Mouse (Mus musculus) cerebellum, postnatal 4 days (tissue): Measurements from ENCODE around the gene Ano8.

ENCODE experiments used
- DNase-seq, 2 experiments: peaks; one replicate each; pipeline ENCODE4 v3.0.0; 2022; ENCODE audit warnings: low spot score in 2 of 2, mixed read lengths in 1 of 2

The Ano8 gene

DNA sequence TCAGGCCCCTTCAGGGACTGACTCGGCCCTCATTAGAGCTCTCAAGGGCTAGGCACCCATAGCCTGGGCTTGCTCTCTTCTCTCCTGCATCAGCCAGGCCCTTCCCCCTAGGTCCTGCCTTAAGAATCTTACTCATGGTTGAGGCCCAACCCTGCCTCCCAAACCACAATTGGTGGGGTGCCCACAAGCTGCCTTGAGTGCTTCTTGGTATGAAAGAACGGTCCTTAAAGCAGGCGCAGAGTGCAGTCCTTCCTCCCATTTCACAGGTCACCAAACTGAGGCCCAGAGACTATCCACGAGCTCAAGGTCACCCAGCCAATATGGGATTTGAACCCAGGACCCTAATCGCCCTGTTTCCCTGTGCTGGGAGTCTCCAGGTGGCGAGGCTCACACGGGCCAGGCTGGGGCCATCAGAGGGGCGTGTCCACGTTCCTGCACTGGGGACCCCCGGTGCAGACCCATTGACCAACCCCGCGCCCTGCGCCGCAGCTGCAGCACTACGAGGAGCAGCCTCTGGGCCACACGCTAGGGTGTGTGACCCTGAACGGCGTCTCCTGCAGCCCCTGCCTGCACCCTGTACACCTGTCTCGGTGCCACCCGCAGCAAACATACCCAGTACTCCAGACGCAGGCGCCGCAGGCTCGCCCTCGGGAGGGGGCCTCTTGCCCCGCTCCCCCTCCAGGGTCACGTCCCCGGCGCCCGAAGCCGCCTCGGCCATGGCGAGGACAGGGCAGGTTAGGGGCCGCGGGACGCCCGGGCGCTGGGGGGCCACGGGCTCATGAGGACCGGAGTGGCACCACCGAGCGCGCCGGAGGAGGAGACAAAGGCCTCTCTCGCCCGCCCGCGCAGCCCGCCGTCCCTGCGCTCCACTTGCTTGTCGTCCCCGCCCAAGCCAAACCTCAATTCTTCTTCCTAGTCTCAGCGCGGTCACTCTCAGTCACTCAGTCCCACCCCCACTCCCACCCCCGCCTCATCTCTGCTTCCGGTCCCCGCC is at the start of gene Ano8:
Gene Ano8, minus strand, starts transcription at position 822 of the 994 bp plus-strand sequence.
- DNase-seq, result peak; percentile 70 to 81

- DNase-seq, result no peak
These were observed 48.6 kb upstream of the Ano8 start for GRCm38 (mm10) chr8:71534263-71534810.

- DNase-seq, result peak in 1 of 2 experiments; percentile 21
These were observed 45.1 kb upstream of the Ano8 start for GRCm38 (mm10) chr8:71530735-71531467.

GRCm38 (mm10) chr8:71528362-71529073 is 42.8 kb upstream of the Ano8 start:
- no peak for DNase-seq

GRCm38 (mm10) chr8:71527162-71527870 is 41.6 kb upstream of the Ano8 start:
- no peak for DNase-seq

GRCm38 (mm10) chr8:71526272-71526671 is 40.5 kb upstream of the Ano8 start:
- DNase-seq, result no peak

GRCm38 (mm10) chr8:71525226-71526050 is 39.7 kb upstream of the Ano8 start, which contains the start of gene Ccdc194:
Gene Ccdc194 (minus strand): TSS chr8:71525711.
- DNase-seq, result no peak

- DNase-seq, result peak; percentile 90 to 97
These were observed 35.9 kb upstream of the Ano8 start for GRCm38 (mm10) chr8:71521634-71522033.

- DNase-seq, result peak in 1 of 2 experiments; percentile 66
These were observed 33.5 kb upstream of the Ano8 start for GRCm38 (mm10) chr8:71519037-71519825.

DNA sequence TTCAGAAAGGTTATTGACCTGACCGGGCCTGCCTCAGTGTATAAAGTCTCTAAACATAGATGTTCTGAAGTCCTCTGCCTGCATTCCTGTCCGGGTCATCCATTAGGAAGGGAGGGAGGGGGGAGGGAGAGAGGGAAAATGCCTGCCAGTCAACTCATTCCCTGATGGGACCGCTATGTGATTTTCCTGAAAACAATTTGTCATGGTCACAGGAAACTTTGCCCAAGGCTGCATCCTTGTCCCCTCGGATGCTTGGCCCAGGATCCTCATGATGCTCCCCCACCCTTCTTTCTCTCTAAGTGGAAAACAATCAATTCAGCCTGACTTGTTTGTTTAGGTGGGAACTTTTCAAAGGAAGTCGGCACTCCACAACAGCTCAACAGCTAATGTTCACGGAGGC is 31.0 kb upstream of the Ano8 start:
- DNase-seq, result no peak

DNA sequence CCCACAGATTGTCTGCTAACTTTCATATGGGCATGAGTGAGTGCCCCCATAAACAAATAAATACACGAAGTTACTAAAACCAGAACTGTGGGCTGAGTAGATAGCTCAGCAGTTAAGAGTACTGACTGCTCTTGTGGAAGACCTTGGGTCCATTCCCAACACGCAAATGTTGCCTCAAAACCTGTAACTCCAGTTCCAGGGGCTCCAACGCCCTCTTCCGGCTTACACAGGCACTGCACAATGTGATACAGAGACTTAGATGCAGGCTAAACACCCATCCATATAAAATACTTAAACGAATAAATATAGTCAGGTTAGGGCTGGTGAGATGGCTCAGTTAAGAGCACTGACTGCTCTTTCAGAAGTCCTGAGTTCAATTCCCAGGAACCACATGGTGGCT is 29.3 kb upstream of the Ano8 start:
- DNase-seq, result no peak

DNA sequence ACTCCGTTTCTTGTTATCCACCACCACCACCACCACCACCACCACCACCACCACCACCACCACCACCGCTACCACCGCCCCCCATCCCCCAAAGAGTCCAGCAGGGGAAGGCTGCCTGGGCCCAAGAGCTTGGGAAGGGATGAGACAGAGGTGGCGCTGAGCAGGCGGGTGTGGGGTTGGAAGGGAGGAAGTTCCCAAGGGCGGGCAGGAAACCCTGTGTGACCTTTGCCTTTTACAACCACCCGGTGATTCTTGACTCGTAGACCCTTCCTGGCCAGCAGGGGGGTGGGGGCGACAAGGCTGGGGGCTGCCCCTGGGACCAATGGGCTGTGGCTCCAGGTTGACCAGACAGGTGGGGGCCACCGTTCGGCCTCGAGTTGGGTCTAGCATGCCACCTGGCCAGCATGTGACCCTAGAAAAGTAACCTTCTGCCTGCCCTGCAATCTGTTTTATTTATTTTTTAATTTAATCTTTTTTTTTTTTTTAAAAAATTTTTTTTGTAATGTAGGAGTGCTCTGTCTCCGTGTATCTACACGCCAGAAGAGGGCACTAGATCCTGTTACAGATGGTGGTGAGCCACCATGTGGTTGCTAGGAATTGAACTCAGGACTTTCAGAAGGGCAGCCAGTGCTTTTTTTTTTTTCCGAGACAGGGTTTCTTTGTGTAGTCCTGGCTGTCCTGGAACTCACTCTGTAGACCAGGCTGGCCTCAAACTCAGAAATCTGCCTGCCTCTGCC is 27.4 kb upstream of the Ano8 start:
- DNase-seq, result no peak

- no peak for DNase-seq
These were observed 25.9 kb upstream of the Ano8 start, which contains the start of gene Plvap for GRCm38 (mm10) chr8:71511644-71512043. Gene Plvap (minus strand): TSS chr8:71511752.

GRCm38 (mm10) chr8:71509316-71509715 is 23.6 kb upstream of the Ano8 start:
- no peak for DNase-seq

- DNase-seq, result peak; percentile 34 to 67
These were observed 21.9 kb upstream of the Ano8 start for GRCm38 (mm10) chr8:71507589-71508104.

GRCm38 (mm10) chr8:71505979-71506378 is 20.2 kb upstream of the Ano8 start:
- DNase-seq, result no peak

DNA sequence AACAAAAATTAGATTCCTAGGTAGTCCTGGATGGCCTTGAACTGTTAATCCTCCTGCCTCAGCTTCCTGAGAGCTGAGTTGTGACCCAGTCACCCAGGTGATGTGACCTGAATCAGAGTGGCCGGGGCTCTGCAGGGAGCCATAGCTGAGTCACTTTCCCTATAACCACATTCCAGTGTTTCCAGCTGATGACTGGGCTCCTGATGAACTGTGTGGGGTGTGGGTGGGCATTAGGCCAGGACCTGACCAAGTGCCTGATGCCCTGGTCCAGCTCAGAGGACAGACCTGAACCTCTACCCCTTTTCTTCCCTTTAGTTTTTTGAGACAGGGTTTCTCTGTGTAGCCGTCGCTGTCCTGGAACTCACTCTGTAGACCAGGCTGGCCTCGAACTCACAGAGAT is 19.6 kb upstream of the Ano8 start:
- no peak for DNase-seq

DNA sequence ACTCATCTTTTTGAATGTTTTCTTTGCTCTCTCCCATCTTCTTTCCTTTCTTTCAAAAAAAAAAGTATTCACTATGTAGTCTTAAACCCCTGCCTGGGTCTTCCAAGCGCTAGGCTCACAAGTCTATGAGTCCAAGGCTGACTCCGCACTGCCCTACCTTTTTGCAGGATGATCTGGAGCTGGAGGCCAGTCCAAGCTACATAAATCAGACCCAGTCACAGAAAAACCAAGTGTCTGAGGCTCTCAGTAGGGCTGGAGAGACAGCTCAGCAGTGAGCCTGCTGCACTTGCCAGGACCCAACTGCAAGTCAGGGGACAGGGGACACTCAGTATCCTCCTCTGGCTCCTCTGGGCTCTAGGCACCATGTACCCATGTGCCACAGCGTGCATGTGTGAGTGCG is 18.6 kb upstream of the Ano8 start:
- no peak for DNase-seq
